Mouse (Mus musculus) heart, postnatal 0 days (tissue): Measurements from ENCODE around the gene C4bp. TPM values are rescaled to one million over a fixed set of nuclear protein-coding genes. Genes with fewer than 3 reads are reported as not detected.

Experiments
- ATAC-seq: fragments of 200-750 bp; cut with Nextera tagmentation; 2 replicates; pipeline ENCODE4 v1.8.0; 2017; ENCODE audit warnings: low read depth, moderate number of reproducible peaks, moderate library complexity; ENCODE audit not compliant: insufficient read depth
- DNase-seq: peaks from one replicate; pipeline ENCODE4 v3.0.0-alpha.2; 2016; ENCODE audit warnings: low spot score
- H3K27ac ChIP-seq: fragments of 300-500 bp; sonication (generic); 2 replicates; pipeline ENCODE4 v1.5.1; 2014; ENCODE audit warnings: low read depth, mild to moderate bottlenecking
- H3K27me3 ChIP-seq: fragments of 300-500 bp; sonication (generic); 2 replicates; pipeline ENCODE4 v1.6.1; 2014; ENCODE audit warnings: low read length, mixed read lengths; ENCODE audit not compliant: control insufficient read depth, insufficient read depth
- H3K36me3 ChIP-seq: fragments of 300-500 bp; sonication (generic); replicated peaks from 2 replicates; pipeline ENCODE4 v1.6.1; 2014; ENCODE audit warnings: low read length, mixed read lengths; ENCODE audit not compliant: control insufficient read depth, insufficient read depth
- H3K4me1 ChIP-seq: fragments of 300-500 bp; sonication (generic); 2 replicates; pipeline ENCODE4 v1.6.1; 2014; ENCODE audit warnings: antibody characterized with exemption; ENCODE audit not compliant: control insufficient read depth, insufficient read depth
- H3K4me2 ChIP-seq: fragments of 300-500 bp; sonication (generic); 2 replicates; pipeline ENCODE4 v1.6.1; 2014; ENCODE audit warnings: low read depth, mild to moderate bottlenecking, low read length, moderate library complexity
- H3K4me3 ChIP-seq: fragments of 300-500 bp; sonication (generic); 2 replicates; pipeline ENCODE4 v1.5.1; 2014; ENCODE audit warnings: low read depth, low read length
- H3K9ac ChIP-seq: fragments of 300-500 bp; sonication (generic); replicated peaks from 2 replicates; pipeline ENCODE4 v1.6.1; 2014; ENCODE audit warnings: low read depth, low read length, mixed read lengths
- H3K9me3 ChIP-seq: fragments of 300-500 bp; sonication (generic); replicated peaks from 2 replicates; pipeline ENCODE4 v1.6.1; 2016; ENCODE audit warnings: low read length; ENCODE audit not compliant: control insufficient read depth
- CTCF ChIP-seq: IDR thresholded peaks from 2 replicates; pipeline ENCODE4 v1.5.1; 2016; ENCODE audit warnings: antibody characterized with exemption, control low read depth, low read depth
- EP300 ChIP-seq: IDR thresholded peaks from 2 replicates; pipeline ENCODE4 v1.6.1; 2016; ENCODE audit warnings: antibody characterized with exemption, low read depth
- WGBS: fragments of 180-500 bp; shearing (Covaris S2); extraction: QIAGEN DNeasy Blood & Tissue Kit; methylation state at CpG from one replicate; pipeline ENCODE4 v1.1.7; 2014; 5-methylcytosine and 5-hydroxymethylcytosine counted together
- polyA plus RNA-seq: library from polyadenylated mRNA; unstranded; fragments of >200 nt; fragmentation: Nextera tagmentation; extraction: Ambion mirVana; gene quantifications from 2 replicates; pipeline ENCODE4 v1.2.1, GENCODE M21; 2015
- total RNA-seq: library from RNA; depleted of rRNA; stranded (reverse); fragments of >200 nt; gene quantifications from 2 replicates; pipeline ENCODE4 v1.2.3, GENCODE M21; 2014; ENCODE audit warnings: low replicate concordance

C4bp gene
- total and polyA plus RNA-seq, 2 experiments from 2014 or later: not detected

DNA sequence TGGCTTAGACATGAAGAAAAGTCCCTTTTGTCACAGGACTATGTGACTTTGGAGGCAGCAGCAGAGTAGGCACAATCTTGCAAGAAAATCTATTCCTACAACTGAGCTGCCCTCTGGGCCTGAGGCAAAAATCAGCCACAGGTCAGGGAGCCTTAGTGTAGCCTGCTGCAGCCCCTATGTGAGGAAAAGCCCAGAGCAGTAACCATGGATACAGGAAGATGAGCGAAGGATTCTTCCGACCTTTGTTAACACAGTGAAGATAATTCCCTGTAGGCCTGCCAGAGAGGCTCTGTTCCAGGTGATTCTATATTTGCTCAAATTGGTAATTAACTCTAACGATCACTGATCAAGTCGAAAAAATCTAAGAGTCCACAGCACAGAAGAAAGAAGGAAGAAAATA is 17.3 kb downstream of the C4bp start:
- ATAC-seq (no peak), DNase-seq (no peak)
- Histone ChIP-seq H3K9ac (no peak overlapping the region), H3K4me1 (no peaks in the 10 kb centered on the region), H3K9me3 (no peaks in the 10 kb centered on the region), H3K4me3 (no peak overlapping the region), H3K27ac (no peak overlapping the region), H3K36me3 (no peaks in the 10 kb centered on the region), H3K27me3 (no peaks in the 10 kb centered on the region), H3K4me2 (no peak overlapping the region)
- TF ChIP-seq EP300 (no peak), CTCF (no peak)
- WGBS: 65% methylated on average over 4 of the region's 4 CpGs

DNA sequence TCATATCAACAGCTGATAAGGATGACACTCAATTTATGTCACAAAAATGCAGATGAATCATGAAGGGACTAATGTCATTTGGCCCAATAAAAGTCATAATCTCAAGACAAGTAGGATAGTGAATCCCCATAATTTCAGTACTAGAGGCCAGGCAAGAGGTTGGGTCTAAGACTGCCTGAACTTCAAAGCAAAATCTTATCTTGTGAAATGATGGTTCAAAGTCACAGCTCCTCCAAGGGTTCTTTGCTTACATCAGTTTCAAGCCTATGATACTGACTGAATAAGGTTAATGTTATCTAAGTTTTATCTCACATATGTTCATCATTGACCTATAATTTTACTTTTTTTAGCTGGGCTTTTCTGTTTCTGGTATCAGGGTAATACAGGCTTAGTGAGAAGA is 20.5 kb downstream of the C4bp start:
- no peak for ATAC-seq
- DNase-seq: no peak
- H3K27me3 ChIP-seq: no peaks in the 10 kb centered on the region
- no peak overlapping the region for H3K27ac ChIP-seq
- H3K9me3 ChIP-seq: no peaks in the 10 kb centered on the region
- no peak overlapping the region for H3K9ac ChIP-seq
- H3K4me1 ChIP-seq: no peaks in the 10 kb centered on the region
- H3K4me3 ChIP-seq: no peak overlapping the region
- no peaks in the 10 kb centered on the region for H3K36me3 ChIP-seq
- no peak overlapping the region for H3K4me2 ChIP-seq
- no peak for TF ChIP-seq CTCF

DNA sequence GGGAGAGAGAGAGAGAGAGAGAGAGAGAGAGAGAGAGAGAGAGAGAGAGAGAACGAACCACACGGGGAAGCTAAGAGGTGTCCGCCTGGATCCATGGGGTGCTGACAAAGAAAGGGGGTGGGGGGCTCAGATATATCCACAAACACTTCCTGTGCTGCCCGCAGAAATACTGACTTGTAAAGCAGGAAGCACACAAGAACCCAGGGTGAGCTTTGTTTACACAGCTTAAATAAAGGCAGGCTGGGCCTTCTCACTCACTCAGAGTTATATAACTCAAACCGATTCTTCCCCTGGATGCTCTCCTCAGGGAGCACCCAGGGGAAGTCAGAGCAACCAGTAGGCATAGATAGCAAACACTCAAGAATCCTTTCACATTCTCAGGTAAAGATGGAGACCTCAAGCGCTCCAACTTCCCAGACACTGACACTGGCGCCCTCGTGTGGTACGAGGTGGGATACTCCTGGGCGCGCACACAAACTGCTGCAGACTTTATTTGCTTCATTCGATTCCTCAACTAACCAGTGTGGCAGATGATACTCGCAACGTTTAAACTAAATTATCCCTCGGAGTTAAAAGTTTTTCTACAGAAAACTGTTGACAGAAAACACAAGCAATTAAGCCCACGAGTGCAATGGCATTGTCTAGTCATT is 27.5 kb downstream of the C4bp start:
- no peak; the same call in 1 of the 2 replicates for ATAC-seq
- Histone ChIP-seq H3K27me3 (no peaks in the 10 kb centered on the region), H3K9me3 (no peaks in the 10 kb centered on the region), H3K4me2 (peak overlapping the region; percentile 12; the same call in 1 of the 2 replicates), H3K9ac (no peak overlapping the region), H3K27ac (no peak overlapping the region), H3K36me3 (no peaks in the 10 kb centered on the region), H3K4me1 (no peaks in the 10 kb centered on the region), H3K4me3 (no peak overlapping the region)
- DNase-seq: peak; percentile 53
- TF ChIP-seq CTCF (peak; percentile 82), EP300 (no peak)
- WGBS: 27% methylated on average over 16 of the region's 16 CpGs

DNA sequence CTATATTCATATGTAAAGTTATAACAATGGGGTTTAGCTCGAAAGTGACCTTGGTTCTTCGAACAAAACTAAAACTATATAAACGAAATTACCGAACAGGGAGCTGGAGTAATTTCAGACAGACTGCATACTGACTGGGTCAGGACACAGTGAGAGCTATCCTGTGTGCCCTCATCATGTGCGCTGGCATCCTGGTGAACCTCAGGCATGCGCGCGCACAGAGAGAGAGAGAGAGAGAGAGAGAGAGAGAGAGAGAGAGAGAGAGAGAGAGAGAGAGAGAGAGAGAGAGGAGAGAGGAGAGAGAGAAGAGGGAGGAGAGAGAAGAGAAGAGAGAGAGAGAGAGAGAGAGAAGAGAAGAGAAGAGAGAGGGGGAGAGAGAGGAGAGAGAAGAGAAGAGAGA is 28.1 kb downstream of the C4bp start:
- no peak overlapping the region for H3K4me3 ChIP-seq
- no peak overlapping the region for H3K4me2 ChIP-seq
- H3K27ac ChIP-seq: no peak overlapping the region
- H3K9ac ChIP-seq: no peak overlapping the region
- no peaks in the 10 kb centered on the region for H3K36me3 ChIP-seq
- no peaks in the 10 kb centered on the region for H3K27me3 ChIP-seq
- no peaks in the 10 kb centered on the region for H3K9me3 ChIP-seq
- DNase-seq (no peak), ATAC-seq (no peak)
- WGBS: 79% methylated on average over 8 of the region's 8 CpGs
- H3K4me1 ChIP-seq: no peaks in the 10 kb centered on the region
- TF ChIP-seq EP300: no peak
- no peak for TF ChIP-seq CTCF

DNA sequence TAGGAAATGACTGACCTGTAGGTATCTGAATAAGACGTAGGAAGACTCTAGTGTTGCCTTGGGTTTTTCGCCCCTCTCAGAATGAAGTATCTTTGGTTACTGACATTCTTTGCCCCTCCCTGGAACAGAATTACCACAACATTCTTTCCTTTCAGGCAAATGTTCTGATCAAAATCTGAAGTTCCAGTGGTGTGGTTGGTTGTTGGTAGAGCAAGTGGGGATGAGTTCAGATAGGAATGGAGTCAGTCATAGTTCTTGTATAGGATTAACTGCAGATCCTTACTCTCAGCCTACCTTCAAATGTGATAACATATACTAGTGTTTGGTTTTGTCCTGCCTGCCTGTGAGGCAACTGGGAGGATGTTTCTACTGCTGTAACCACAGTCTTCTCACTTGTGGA is 31.9 kb downstream of the C4bp start, which contains the start of gene Zp3r:
Gene Zp3r (minus strand): TSS at position 101 of the 400 bp plus-strand sequence.
- H3K9me3 ChIP-seq: no peaks in the 10 kb centered on the region
- TF ChIP-seq CTCF (no peak), EP300 (no peak)
- H3K4me3 ChIP-seq: no peak within 1 kb of the TSS
- no peaks in the 10 kb centered on the region for H3K27me3 ChIP-seq
- H3K4me2 ChIP-seq: no peak within 1 kb of the TSS
- no peaks in the 10 kb centered on the region for H3K36me3 ChIP-seq
- DNase-seq (no peak), ATAC-seq (no peak)
- 79% methylated on average over 2 of the region's 2 CpGs for WGBS
- H3K27ac ChIP-seq: no peak within 1 kb of the TSS
- H3K9ac ChIP-seq: no peak within 1 kb of the TSS
- H3K4me1 ChIP-seq: no peaks in the 10 kb centered on the region

DNA sequence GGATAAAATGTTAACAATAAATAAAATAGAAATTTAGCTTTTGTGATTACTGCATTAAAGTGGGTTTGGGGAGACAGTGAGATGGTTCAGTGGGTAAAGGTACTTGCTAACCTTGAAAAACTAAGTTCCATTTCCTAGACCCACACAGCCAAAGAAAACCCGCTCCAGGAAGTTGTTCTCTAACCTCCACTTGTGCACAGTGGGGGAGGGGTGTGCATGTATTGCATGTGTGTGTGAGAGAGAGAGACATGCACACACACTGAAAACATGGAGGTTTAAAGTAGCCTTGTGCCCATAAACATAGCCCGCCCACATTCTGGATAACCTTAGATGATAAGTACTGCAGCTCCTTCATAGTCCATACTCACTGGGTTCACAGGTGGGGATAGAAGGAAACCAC is 65.1 kb downstream of the C4bp start:
- H3K27me3 ChIP-seq: no peaks in the 10 kb centered on the region
- WGBS: 82% methylated on average over 2 of the region's 2 CpGs
- H3K4me3 ChIP-seq: no peak overlapping the region
- H3K9me3 ChIP-seq: no peaks in the 10 kb centered on the region
- H3K4me2 ChIP-seq: no peak overlapping the region
- no peak overlapping the region for H3K27ac ChIP-seq
- ATAC-seq (no peak), DNase-seq (no peak)
- H3K36me3 ChIP-seq: no peaks in the 10 kb centered on the region
- H3K4me1 ChIP-seq: no peaks in the 10 kb centered on the region
- no peak for TF ChIP-seq EP300
- no peak for TF ChIP-seq CTCF
- H3K9ac ChIP-seq: no peak overlapping the region
